Mouse (Mus musculus) testis, postnatal 14 days (tissue): Measurements from ENCODE around the gene Ctnnd2.
A peak's percentile ranks its signal among the peaks of the same experiment; 100 is the strongest.

Experiments
- DNase-seq: peaks from one replicate; pipeline ENCODE4 v3.0.0; 2021; ENCODE audit warnings: low spot score

Ctnnd2 gene

DNA sequence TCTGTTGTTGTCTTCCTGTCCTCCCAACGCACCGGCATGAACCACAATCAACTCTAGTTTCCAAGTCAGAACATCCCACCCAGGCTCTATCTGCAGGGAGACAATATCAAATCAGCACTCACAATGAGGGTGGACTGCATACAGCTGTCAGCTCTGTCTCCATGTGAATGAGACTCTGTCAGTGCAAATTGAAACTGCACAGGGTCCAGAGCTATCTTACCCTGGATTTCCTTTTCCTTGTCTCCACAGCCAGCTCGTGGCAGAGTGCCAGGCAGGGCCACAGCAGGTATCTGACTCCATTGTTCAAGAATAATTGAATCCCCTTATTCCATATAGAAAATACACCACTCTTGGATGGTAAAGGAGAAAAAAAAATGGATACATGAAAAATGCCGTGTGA lies 343.0 kb downstream of the Ctnnd2 start:
- no peak for DNase-seq

DNA sequence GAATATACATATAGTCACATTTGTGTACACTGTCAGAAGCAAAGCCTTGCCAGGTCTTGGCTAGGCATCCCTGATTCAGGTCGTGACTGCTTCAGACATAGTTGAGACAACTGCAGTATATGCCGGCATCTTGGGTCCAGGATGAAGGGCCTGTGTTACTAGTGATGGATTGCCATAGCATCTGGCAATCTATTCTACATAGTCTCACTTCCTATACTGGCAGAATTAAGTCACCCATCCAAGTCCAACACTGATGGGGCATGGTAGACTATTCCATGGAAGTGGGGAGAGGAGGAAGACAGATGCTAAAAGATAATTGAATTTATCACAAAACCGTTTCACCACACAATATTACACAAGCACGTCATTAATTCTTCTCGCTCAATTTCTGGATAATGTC lies 369.1 kb downstream of the Ctnnd2 start:
- DNase-seq = no peak

DNA sequence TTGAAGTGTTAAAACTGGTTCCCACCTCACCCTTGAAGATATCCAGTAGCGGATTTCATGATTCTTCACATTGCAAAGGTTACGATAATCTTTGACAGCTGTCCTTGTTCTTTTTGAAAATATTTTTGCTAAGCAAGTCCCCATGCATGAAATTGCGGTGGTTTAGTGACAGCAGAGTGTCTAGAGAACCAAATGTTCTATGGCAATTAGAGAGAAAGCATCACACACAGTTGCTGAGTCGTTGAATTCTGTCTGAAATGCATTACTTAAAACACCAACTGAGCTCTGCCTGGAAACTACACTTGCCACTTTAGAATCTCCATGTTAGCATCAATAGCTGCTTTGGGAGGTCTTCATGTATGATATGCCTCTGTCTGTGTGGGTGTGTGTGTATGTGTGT lies 375.9 kb downstream of the Ctnnd2 start:
- DNase-seq = no peak

DNA sequence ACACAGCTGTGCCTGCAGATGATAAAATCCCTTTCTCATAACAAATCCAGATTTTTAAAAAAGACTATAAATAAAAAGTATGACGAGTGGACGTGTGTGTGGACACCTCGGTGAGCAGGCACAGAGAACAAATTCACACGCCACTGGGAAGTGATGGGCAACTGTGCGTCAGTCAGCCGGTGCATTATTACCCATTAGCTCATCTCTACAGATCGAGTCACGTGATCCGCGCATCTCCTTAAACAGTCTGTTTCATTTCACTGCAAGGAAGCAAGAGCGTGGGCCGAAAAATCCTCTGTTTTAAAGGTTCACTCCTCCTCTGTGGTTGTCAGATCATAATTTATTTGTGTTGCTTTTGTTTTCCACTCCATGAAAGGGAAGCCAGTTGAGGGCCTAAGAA lies 378.6 kb downstream of the Ctnnd2 start:
- no peak for DNase-seq

DNA sequence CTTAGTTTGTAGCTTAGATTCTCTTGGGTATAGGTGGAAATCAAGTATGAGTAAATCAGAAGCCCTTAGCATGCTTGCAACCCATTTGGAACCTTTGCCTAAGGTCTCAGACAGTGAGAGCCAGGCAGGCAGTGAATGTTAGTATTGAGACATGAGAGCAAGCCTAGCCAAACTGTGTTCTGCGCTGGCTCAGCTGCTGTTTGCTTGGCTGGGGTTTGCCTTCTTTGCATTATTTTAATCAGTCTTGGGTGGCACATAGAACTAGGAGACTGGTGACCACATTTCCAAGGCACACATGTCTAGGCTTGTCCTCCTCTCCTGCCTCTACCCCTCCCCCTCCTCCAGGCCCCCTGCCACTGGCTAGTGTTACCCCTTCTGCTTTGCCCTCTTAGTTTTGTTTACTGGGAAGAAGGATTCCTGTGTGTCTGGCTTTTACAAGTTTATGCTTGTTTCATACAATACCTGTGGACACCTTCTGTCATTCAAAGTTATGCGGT lies 381.6 kb downstream of the Ctnnd2 start:
- no peak for DNase-seq

DNA sequence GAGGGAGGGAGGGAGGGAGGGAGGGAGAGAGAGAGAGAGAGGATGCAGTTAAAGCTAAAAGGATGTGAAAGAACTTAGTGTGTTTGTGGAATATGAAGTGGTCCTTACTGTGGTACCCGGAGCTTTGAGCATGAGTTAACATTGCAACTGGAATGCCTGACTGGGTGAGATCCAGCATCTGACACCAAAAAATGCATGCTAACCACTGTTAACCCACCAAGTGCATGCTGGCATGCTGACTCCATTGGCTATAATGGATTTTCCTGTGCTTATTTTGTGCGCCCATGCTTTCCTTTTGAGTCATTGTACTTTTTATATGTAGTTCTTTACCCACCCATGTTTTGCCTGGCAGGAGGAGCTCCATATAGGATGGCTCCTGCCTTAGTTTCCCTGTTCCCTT lies 383.4 kb downstream of the Ctnnd2 start:
- DNase-seq = no peak

- DNase-seq = no peak
Observed at GRCm38 (mm10) chr15:30562375-30562774, 390.0 kb downstream of the Ctnnd2 start.

DNA sequence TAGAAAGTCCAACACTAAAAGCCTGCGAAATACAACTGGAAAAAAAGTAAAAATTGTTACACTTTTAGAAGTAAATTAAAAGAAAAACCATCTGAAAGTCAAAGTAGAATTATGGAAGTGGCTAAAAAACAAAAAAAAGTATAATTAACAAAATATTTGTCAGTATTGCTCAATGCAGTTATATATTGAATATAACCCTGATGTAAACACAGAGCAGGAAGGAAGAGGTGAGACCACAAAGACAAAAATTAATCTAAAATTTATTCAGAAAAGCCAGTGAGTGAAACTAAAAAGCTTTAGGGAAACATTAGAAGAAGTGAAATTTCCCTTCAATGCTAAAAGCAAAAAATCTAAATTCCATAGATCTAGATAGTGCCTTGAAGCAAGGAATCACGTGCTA lies 392.2 kb downstream of the Ctnnd2 start:
- DNase-seq = no peak

DNA sequence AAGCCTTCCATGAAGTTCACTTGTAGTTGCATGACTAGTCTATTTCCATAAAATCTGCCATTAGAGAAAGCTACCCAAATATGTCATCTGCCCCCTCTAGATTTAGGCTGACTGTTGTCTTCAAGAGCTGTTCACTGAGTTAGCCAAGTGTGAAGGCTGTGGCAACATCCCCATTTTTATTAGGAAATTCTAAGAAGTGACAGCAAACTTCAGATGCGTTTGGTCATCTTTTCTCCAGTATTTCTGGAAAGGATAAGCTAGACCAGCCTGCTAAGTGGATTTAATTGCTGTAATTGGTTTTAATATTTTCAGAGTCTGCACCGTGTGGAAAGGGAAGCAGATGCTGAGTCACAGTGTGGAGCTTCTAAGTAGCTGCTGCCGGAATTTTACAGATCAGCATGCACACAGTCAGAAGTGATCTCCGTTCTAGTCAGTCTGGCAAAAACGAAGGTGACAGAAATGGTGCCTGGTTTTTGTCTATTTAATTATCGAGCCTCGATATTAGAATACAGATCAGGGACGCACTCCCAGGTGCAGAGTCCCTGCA lies 397.9 kb downstream of the Ctnnd2 start:
- DNase-seq = no peak

DNA sequence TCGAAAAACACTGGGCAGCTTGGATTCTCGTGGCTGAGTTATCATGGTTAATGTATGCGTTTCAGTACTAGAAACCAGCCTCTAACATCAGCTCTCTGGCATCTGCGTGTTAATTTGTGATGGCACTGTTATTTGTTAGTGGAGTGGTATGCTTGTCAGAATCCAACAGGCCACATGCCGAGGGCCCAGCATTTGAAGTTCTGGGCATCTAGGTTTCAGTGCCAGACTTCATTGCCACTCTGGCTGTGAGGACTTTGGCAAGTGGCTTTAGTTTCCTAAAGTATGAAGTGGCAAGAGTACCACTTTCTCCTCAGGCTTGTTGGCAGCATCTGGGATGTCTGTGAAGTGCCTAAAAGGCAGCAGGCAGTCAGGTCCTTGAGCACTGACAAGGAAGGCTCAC lies 415.1 kb downstream of the Ctnnd2 start:
- no peak for DNase-seq

DNA sequence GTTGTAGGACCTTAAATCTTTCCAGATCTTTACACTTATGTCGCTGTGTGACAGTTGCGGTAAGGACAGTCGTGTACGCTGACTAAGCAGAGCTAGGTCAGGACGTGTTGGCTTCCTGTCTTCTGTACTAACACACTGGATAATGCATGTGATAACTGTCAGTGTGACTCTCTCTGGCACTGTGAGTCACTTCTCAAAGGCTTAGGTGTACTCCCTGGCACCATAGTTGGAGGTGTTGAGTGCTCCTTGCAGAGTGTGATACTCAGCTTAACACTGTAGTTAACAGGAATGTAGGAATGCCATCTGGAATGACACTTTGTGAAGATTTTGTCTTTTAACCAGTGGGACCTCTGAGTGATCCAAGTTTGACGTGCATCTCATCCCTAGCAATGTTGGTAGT lies 418.5 kb downstream of the Ctnnd2 start:
- DNase-seq = no peak

- no peak for DNase-seq
Observed at GRCm38 (mm10) chr15:30595507-30595906, 423.1 kb downstream of the Ctnnd2 start.

GRCm38 (mm10) chr15:30610613-30611012 lies 438.2 kb downstream of the Ctnnd2 start:
- DNase-seq = no peak

DNA sequence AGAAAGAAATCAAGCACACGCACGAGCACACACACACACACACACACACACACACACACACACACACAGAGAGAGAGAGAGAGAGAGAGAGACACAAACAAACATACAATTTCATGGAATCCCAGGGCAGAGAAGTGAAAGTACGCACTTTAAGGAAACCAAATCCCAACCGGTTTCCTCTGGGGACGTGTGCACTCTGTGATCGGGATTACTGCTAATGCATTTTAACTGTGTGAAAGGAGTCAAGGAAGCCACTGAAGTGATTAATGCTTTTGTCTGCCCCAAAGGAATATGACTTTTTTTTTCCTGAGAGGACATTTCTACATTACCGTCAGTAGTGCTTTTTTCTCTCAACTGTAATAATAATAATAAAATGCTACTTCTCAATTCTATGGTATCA lies 443.1 kb downstream of the Ctnnd2 start:
- DNase-seq = no peak

GRCm38 (mm10) chr15:30616861-30617260 lies 444.5 kb downstream of the Ctnnd2 start:
- no peak for DNase-seq

- DNase-seq = no peak
Observed at GRCm38 (mm10) chr15:30617932-30618331, 445.5 kb downstream of the Ctnnd2 start.

- no peak for DNase-seq
Observed at GRCm38 (mm10) chr15:30628524-30628923, 456.1 kb downstream of the Ctnnd2 start.

GRCm38 (mm10) chr15:30632113-30632735 lies 459.8 kb downstream of the Ctnnd2 start:
- DNase-seq = no peak

DNA sequence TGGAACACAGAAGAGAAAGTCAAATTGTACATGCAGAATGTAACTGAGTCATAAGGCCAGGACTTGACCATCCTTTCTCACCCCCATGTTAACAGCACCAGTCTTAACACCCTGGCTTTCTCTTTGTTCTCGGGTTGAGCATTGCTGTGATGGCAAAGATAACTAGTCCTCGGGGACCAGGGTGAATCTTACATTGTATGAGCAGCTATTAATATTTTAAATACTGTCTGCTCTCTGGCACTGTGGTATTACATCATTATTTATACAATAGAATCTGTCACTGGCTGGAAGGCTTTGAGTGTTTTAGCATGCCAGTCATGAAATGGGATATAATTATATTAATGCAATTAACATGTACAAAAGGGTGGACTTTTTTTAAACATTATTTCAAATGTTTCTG lies 461.5 kb downstream of the Ctnnd2 start:
- DNase-seq = no peak

DNA sequence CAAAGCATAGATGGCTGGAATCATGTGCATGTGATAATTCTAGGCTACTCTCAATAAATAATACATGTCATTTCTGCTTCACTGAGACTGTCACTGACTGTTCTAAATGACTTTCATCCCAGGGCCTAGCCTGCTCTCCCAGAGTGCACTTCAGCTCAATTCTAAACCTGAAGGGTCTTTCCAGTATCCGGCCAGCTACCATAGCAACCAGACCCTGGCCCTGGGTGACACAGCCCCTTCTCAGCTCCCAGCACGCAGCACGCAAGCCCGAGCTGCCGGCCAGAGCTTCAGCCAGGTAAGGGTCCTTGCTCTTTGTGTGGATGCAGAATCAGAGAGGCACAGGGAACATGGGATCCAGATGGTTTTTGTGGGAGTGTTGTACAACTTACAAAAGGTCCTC lies 462.1 kb downstream of the Ctnnd2 start:
- no peak for DNase-seq

DNA sequence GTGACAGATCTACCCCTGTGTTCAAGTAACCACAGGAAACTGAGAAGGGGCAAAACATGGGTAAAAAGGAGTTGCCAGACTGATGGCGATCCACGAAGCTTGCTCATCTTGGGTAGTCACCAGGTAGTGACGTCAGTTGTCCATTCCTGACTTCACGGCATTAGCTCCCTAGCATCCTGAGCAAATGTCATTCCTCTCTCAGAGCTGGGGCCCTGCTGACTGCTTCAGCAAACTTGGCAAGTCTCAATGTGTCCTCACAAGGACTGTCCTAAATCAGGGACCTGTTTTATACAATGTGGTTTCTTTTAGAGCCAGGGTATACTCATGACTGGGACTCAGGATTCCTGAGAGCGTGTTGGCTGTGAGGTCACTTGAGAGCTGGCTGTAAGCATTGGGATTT lies 468.3 kb downstream of the Ctnnd2 start:
- no peak for DNase-seq

DNA sequence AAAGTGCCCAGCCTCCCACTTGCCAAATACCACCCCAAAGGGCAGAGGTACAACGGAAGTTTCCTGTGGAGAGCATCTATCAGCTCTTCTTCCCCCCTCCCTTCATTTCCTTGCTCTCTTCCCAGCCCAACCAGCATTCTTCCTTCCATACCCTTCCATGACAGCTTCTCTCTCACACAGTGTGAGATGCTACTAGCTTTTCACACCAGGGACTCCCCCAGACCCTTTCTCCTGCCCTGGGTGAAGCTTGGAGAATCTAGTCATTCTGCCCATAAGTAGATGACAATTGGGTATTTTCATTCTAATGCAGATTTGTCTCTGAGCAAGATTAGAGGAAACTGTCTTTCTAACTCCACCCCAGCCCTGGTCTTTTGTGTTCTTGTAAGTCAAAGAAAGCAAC lies 473.3 kb downstream of the Ctnnd2 start:
- DNase-seq = no peak

GRCm38 (mm10) chr15:30646501-30647431 lies 474.4 kb downstream of the Ctnnd2 start:
- DNase-seq = peak; percentile 9
